Mouse (Mus musculus): ENCODE results near the gene Tnfrsf19.

DNA sequence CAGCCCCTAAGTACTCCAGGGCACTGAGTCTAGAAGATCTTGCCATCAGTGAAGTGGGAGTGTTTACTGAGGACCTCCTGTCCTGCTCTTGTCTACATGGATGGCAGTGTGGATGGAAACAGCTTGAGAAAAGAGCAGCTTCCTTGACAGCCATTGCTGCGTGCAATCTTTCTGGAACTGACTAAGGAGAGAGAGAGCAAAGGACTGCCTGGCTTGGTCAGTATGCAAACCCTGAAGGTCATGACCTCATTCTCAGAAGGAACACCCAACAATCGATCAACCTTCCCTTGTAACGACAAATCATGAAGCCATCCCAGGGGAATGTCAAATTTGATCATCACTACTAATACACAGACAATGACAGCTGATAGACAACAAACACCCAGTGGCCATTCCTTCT, 70.1 kb downstream of the Tnfrsf19 start:
- TF ChIP-seq POLR2A (IDR thresholded peaks at IDR 0.05; ENCODE audit: borderline replicate concordance, extremely low read depth, insufficient read depth, insufficient read length, poor library complexity, severe bottlenecking), result no peak
- no peak for TF ChIP-seq CTCF (IDR thresholded peaks at IDR 0.05; ENCODE audit: borderline replicate concordance, extremely low read depth, insufficient read depth, insufficient read length)
